Mouse (Mus musculus) MEL-GATA-1-ER (cell line): ENCODE measurements around the gene Olfr1393.
"Not testable (repeated sequence)": the region's sequence is repeated elsewhere in the genome, so short reads cannot be mapped to it uniquely, and the experiment has no call there.

Experiments used
- DNase-seq: peaks from one replicate; pipeline ENCODE4 v3.0.0-alpha.2; 2012; ENCODE audit warnings: low read depth; ENCODE audit errors: extremely low read depth

Gene Olfr1393

DNA sequence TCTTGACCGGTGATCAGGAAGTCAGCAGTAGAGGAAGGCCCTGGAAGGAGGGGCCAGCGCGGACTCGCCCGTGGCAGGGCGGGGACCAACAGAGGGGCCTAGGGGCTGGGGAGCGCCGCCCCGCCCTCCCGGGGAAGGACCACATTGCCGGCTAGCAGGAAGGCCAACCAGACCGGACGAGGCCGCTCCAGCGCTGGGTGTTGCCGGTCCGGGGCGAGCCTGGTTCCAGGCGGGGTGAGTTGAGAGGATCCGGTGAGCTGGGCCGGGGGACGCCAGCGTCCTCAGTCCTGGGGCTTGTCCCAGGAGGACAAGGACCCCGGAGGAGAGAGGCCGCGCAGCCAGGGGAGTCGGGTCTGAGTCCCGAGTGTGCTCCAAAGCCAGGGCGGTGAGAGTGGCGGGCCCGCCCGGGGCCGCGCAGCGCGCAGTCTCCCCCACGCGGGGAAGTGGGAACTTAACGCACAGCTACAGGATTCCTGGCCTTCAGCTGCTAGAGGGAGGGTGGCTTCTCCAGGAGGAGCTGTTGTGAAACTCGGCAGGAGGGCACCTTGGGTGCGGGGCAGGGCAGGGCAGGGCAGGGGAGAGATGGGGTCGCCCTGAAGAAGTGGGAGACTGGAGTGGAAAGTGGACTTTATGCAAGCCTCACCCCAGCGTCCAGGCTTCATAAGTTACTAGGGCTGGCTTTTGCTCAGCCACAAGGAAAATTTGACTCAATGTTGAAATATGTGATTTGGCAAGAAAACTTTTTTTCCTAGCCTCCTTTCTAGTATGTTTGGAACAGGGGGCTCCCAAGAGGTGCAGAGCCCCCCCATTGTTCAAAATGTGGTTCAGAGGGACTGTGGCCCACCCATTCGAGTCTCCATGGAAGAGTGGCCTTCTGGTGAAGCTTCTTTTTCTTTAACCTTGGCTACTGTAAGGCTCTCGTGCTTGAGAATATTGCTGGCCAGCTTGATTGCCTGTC, 27.4 kb upstream of the Olfr1393 start:
- no peak for DNase-seq

DNA sequence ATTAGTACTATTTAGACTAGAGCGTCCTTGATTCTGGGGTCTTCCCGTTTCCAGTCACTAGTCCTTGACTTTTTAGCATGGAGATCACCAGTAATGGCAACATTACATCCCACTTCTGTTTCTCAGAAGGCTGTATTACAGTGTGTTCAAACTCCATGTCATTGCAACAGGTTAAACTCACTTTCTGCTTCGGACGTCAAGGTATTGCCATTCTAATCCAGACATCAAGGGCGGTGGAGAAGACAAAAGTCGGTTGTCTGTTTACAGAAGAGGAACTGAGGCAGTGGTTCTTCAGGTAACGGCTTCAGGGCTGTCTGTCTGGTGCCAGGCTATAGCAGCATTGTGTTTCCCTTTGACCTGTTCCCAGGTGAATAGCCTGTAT, 26.7 kb upstream of the Olfr1393 start:
- peak; percentile 18 for DNase-seq

DNA sequence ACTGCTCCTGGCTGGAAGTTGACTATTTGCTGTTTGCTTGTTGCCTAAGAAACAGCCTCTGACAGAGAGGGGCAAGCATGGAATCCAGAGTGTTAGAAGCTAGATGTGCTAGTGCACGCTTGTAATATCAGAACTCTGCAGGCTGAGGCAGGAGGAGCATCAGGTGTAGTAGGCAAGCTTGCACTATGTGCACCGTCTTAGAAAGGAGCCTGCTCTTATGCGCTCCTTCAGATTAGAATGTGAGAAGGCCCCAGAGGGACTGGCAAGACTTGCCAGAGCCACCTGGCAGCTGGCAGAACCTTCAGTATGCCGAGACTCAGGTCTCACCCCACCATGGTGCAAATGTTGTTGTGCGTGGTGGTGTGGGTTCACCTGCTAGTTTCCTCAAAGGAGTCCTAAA, 26.1 kb upstream of the Olfr1393 start:
- no peak for DNase-seq

DNA sequence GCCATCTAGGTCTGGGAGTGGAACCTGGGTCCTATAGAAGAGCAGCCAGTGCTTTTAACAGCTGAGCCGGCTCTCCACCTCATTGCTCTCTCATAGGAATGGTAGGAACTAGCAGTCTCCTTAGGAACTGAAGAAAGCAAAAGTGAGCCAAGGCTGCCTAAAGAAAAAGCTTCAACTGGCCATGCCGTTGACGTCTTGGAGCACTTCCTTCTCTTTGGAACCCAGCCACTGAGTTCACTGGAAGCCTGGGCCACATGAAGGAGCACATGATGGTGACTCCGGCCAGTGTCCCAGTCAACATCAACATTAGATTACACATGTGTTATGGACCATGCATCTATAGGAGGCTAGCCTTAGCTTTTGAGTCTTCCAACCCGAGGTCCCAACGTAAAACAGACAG, 25.1 kb upstream of the Olfr1393 start:
- no peak for DNase-seq

DNA sequence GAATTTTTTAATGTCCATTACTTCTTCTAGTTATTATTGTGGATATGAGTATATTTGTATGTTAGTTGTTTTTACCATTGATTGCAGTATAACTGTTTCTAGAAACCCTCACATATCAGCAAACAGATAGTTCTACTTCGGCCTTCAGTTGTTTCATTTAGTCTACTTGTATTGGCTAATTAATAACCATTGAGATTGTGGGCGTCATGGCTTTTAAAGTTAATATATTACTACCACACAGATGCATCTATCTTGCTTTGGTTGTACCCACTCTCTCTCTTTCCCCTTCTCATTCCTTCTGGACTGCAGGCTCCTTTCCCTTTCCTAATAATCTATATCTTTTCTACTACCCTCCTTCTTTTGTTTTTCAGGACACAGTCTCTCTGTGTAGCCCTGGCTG, 18.8 kb upstream of the Olfr1393 start:
- no peak for DNase-seq

DNA sequence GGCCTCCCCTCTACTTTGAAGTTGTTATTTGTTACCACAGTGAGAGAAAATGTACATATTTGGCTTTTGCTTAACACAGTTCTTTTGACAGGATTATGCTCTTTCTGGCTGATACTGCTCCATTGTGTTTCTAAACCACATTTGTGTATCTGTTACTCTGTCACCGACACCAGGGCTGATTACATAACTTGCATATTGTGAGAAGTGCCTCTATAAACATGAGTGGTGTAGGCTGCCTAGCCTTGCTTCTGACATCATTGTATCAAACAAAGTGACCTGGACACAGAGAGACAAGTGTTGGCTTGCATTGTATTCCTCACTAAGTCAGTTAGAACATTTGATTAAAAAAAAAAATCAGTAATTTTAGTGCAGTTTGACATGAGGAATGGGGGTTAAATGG, 18.3 kb upstream of the Olfr1393 start:
- DNase-seq: no peak

DNA sequence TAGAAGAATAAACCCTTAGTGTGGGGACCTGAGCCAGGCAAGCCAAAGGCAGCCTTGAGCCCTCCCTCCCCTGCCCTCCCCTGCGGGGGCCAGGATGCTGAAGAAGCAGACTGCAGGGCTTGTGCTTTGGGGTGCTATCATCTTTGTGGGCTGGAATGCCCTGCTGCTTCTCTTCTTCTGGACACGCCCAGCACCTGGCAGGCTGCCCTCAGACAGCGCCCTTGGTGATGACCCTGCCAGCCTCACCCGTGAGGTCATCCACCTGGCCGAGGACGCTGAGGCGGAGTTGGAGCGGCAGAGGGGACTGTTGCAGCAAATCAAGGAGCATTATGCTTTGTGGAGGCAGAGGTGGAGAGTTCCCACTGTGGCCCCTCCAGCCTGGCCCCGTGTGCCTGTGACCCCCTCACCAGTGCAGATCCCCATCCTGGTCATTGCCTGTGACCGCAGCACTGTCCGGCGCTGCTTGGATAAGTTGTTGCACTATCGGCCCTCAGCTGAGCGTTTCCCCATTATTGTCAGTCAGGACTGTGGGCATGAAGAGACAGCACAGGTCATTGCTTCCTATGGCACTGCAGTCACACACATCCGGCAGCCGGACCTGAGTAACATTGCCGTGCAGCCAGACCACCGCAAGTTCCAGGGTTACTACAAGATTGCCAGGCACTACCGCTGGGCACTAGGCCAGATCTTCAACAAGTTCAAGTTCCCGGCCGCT, 17.3 kb upstream of the Olfr1393 start:
- DNase-seq: no peak

DNA sequence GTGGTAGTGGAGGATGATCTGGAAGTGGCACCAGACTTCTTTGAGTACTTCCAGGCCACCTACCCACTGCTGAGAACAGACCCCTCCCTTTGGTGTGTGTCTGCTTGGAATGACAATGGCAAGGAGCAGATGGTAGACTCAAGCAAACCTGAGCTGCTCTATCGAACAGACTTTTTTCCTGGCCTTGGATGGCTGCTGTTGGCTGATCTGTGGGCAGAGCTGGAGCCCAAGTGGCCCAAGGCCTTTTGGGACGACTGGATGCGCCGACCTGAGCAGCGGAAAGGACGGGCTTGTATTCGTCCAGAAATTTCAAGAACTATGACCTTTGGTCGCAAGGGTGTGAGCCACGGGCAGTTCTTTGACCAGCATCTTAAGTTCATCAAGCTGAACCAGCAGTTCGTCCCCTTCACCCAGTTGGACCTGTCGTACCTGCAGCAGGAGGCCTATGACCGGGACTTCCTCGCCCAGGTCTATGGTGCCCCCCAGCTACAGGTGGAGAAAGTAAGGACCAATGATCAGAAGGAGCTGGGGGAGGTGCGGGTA, 16.7 kb upstream of the Olfr1393 start:
- DNase-seq: no peak

DNA sequence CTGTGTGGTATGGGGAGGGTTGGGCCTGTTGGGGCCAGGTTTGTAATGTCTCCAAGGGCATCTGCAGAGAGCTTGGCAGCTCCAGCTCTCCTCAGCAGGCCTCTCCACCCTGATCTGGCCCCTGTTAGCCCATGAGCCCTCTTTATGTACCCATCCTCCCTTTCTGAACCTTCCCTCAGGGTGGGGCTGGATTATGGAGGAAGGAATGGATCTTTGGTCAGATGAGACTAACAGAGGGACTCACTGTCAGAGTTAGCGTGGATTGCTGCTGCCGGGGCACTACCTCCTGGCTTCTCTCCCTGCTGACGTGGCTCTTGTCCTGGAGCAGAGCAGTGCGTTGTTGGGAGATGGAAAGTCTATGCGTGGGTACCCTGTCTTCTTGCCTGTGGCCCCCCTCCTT, 15.8 kb upstream of the Olfr1393 start:
- no peak for DNase-seq

DNA sequence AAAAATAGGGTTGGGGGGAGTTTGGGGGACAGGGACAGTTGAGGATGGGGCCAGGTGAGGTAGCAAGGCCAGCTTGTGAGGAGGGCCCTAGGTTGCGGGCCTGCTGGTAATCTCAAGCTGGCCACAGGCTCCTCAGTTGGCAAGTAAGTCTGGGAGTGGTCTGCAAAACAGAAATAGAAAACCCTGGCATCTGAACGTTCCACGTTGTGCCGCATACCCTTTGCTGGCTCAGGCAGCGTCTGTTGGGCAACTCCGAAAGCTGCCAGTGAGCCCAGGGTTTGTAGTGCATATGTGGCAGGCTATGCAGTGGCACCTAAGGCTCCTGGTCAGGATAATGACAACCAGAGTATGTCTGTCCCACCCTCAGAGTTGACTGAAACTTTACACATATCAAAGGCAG, 15.0 kb upstream of the Olfr1393 start:
- DNase-seq: no peak

DNA sequence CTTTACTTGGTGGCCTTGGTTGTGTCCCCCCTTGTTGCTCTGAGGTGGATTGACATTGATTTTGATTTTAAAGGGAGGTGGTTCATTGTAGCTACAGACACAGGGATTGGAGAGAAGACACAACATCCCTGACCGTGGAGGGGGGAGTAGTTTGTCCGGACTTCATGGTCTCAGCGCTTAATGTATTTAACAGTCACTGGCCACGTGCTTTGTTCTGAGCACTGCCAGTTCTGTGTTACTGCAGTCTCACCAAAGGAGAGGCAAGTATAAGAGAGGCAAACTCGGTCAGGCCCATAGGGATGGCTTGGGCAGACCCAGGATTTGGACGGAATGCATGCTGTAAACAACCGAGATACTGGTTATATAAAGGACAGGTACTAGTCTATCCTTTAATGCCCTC, 14.0 kb upstream of the Olfr1393 start:
- no peak for DNase-seq

DNA sequence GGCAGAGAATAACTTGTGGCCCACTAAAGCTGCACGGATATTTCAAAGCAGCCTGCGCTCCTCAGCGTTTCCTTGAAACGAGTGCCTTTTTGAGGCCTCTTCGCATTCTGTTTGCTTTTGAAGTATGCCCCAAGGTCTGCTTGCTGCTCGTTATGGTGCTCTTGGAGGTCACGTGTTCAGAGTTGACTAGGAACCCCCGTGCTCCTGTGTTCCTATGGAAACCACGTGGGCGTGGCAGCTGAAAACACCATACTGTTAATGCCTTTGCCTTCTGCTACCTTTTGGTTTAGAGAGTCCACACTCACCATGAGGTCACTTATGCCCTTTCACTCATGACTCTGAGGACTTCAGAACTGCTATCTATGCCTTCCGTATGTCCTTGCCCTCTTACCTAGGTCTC, 13.5 kb upstream of the Olfr1393 start:
- DNase-seq: no peak

DNA sequence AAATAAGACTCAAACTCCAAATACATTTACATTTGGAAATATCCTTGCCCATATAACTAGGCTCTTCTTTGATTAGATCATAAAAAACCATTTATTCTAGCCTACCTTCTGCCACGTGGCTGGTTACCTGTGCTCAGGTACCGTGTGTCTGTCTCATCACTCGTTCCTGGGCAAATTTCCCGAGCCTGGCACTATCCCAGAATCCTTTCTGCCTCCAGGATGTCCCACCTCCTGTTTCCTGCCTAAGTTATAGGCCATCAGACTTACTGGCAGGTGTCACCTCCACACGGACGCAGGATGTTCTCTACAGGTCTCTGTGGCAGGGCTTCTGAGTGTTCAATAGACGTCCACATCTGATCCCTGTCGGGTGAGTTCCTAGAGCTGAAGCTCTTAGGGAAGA, 13.0 kb upstream of the Olfr1393 start:
- no peak for DNase-seq

DNA sequence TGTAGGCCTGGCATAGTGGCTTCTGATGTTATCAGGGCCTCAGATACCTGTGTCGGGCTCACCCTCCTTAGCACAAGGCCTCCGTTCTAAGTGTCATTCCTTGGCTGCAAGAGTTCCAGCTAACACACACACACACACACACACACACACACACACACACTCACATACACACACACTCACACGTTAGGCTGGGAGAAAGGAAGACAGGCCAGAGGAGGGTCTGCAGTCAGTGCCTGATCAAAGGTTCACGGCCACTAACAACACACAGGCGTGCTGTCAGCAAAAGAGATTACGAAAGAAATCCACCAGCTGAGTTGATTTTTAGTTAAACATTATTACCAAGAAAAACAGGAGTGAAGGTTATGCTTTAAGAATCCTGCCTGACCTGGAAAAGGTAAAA, 11.4 kb upstream of the Olfr1393 start:
- DNase-seq: no peak

DNA sequence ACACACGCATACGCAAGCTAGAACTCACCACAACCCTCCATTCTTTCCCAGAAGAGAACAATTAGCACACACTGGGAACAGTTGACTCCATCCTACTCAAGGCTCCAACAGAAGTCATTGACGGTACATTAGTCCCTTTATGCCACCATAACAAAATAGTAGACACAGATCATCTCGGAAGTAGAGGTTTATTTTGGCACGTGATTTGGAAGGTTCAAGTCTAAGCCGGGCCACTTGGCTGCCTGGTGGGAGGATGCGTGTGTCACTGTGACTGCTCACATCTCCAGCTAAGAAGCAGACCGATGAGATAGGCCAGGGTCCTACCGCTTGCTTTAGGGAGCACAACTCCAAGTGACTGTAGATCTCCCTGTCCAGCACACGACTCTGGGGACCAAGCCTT, 10.8 kb upstream of the Olfr1393 start:
- DNase-seq: no peak

DNA sequence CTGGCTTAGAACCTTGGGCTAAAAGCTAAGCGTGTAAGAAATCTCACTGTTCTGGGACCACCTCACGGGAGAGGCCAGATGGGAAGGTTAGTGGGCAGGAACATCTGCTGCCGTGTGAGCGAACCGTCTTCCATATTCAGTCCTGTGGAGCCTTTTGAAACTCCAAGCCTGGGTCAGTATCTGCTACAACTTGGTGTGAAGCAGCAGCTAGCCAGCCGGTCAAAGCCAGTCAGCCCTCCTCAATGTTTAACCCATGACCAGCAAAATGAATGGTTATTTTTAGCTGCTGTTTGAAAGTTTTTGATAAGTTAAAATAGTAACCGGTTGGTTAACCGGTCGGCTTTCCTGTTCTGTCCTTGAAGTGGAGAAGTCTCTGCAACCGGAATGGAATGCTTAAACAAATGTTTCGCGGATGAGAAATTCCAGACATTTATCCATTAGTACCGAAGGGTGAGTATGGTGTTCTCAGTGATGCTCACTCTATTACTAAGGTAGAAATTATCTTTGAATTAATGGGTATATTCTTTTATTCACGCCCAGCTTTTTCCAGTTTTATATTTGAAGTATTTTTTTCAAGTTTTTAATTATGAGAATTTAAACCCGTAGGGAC, 10.0 kb upstream of the Olfr1393 start:
- no peak for DNase-seq

DNA sequence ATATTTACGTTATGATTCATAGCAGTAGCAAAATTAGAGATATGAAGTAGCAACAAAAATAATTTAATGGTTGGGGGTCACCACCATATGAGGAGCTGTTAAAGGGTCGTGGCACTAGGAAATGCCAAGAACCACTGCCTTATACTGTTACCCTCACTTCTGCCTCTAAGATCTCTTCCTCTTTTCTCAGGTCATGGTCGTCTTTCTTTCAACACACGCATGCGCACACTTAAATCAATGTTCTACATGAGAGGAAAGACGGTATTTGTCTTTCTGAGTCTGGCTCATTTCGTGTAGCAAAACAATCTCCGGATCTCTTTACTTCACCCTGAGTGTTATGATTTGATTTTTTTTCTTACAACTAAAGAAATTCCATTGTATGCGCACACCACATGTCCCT, 8.3 kb upstream of the Olfr1393 start:
- DNase-seq: no peak

DNA sequence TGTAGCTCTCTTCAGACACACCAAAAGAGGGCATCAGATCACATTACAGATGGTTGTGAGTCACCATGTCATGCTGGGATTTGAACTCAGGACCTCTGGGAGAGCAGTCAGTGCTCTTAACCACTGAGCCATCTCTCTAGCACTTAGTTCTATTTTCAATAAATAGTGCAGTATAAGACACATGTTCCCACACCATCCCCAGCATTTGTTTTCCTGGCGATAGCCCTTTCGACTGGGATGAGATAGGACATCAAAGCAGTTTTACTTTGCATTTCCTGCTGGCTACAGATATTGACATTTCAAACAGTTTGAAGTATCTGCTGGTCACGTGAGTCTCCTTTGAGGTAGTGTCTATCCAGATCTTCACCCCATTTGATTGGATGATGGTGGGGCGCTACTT, 7.7 kb upstream of the Olfr1393 start:
- no peak for DNase-seq

DNA sequence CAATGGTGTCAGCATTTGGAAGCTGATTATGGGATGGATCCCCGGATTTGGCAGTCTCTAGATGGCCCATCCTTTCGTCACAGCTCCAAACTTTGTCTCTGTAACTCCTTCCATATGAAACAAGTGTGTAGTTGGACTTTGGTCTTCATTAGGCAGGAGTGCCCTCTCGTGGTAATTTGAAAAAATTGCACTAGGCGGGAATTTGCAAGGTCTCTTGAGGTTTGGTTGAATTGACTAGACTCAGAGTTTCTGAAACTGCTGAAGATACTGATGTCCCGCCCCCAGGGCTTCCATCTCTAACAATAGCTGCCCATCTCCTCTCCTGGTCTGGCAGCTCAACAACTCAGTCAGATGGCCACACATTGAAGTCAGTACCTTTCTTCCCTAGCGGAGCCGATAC, 6.8 kb upstream of the Olfr1393 start:
- DNase-seq: peak; percentile 41

DNA sequence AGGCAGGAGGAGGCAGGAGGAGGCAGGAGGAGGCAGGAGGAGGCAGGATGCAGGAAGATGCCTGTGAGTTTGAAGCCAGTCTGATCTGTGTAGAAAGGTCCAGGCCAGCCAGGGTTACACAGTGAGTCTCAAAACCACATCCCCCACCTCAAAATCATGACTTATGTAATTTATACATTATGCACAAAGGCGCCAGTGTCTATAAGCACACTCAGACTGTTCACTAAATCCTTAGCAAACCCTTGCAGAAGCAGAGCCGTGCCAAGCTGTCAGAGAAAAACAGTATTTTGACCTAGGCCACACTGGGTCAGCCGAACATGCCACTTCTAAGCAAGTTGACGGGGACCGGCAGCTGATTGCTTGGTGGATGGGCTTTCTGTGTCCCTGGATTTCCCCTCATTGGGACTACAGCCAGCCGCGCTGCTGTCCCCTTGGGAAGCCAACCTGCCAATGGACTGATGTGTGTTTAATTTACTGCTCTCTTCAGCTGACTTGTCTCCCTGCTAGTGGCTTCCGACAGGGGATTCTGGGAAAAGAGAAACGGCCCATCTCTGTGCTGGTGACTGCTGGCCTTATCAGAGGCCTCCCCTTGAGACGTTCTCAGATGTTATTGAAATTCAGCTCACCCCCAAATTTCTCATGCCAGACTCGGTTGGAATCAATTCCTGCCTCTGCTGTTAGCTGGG, 4.1 kb upstream of the Olfr1393 start:
- no peak for DNase-seq

DNA sequence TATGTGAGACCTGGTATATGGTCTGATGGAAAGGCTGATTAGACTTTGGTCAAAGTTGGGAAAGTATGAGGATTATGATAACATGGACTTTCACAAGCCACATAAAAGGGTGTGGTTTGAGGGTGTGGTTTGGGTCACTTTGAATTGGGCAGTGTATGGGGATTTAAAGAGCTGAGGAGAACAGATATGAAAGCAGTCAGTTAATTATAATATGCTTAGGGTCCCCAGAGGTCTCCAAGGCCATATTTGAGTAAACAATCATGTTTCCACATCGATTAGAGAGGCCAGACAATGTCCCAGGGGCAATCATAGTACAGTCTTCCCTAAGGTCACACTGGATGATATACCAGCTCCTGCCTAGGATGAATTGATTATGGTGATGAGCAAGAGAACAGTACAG, 6.9 kb downstream of the Olfr1393 start, which contains the start of gene Olfr1392:
Olfr1392 (plus strand) TSS at position 301 of the 400 bp plus-strand sequence.
- DNase-seq: not testable (repeated sequence)
